Mouse (Mus musculus): Measurements from ENCODE around the gene Zfp935. TPM values are rescaled to one million over a fixed set of nuclear protein-coding genes. Genes with fewer than 3 reads are reported as not detected.

Zfp935 gene
- polyA plus RNA-seq (2015; fragmentation: Nextera tagmentation; extraction: Ambion mirVana): not detected in 2 replicates

DNA sequence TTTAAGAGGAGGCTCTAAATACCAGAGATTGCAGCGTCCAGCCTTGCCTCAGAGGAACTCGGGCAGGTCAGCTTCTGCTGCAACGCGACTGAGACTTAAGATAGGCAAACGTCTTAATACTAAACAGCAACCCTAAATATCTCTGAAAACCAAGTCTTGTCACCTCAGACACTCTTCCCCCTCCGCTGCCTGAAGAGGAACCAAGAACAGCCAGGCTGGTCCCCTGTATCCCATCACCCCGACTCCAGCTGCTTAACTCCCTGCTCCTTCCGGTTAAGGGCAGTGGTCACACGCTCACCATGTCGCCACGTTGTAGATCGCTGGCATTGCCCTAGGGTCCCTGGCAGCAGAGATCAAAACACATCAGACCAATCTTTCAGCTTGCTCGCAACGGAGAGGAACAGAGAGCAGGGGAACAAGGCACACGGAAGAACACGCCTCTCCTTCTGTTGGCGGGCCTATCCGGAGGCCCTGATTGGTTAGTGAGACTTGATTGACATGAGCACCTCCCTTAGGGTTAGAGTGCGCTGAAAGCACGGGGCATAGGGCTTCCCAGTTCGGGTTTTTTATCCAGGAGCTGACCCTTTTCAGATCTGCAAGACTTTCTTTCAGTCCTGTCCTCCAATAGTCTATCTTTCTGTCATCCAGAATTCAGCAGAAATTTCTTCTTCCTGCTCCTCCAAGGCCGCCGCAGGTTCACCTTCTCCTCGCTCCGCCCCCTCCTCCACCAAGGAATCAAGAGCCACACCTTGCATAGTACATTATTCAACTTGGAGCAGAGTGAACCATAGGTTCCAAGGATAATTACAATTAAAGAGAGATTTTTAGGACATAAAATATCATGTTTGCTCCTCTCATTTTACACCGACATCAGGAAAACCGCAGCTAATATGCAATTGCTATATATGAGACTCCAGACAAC, at the start of gene Zfp935:
Gene Zfp935 (minus strand): TSS at position 323 of the 922 bp plus-strand sequence.

DNA sequence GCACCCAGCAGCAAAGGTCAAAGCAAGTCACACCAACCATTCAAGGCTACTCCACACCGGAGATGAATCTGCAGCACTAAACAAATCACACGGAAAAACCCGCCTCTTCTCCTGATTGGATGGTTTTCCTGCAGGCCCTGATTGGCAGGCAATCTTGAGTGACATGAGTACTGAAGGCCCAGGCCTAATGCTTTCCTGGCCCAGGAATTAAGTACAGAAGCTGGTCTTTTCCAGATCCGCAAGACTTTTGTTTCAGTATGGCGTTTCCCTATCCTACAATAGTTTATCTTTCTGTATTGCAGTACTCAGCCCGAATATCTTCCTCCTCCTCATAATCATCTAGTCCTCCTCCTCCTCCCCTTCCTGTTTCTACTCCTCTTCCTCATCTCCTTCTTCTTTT, 12.8 kb upstream of the Zfp935 start, which contains the start of gene Zfp934:
Gene Zfp934 (minus strand): TSS at position 101 of the 400 bp plus-strand sequence.

DNA sequence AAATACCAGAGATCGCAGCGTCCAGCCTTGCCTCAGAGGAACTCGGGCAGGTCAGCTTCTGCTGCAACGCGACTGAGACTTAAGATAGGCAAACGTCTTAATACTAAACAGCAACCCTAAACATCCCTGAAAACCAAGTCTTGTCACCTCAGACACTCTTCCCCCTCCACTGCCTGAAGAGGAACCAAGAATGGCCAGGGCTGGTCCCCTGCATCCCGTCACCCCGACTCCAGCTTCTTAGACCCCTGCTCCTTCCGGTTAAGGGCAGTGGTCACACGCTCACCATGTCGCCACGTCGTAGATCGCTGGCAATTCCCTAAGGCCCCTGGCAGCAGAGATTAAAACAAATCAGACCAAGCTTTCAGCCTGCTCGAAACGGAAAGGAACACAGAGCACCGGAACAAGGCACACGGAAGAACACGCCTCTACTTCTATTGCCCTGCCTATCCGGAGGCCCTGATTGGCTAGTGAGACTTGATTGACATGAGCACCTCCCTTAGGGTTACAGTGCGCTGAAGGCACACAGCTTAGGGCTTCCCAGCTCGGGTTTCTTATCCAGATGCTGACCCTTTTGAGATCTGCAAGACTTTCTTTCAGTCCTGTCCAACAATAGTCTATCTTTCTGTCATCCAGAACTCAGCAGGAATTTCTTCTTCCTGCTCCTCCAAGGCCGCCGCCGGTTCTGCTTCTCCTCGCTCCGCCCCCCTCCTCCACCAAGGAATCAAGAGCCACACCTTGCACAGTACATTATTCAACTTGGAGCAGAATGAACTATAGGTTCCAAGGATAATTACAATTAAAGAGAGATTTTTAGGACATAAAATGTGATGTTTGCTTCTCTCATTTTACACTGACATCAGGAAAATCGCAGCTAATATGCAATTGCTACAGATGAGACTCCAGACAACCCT, 91.6 kb downstream of the Zfp935 start, which contains the start of gene Gm49359:
Gene Gm49359 (minus strand): TSS at position 409 of the 911 bp plus-strand sequence.

Other genes starting within 250 kb of the Zfp935 start
- gene Gm3604, start 175.3 kb downstream of the Zfp935 start, polyA plus RNA-seq (2015; fragmentation: Nextera tagmentation; extraction: Ambion mirVana): 3.7 TPM in 2 replicates
- gene Gm49359, start 91.7 kb downstream of the Zfp935 start, polyA plus RNA-seq (2015; fragmentation: Nextera tagmentation; extraction: Ambion mirVana): 4.4 and 5.5 TPM in 2 replicates
- 6.2 and 8.3 TPM in 2 replicates for gene Zfp934, start 12.7 kb upstream of the Zfp935 start, polyA plus RNA-seq (2015; fragmentation: Nextera tagmentation; extraction: Ambion mirVana)
- 3.1 and 3.4 TPM in 2 replicates for gene 6720489N17Rik, start 65.7 kb upstream of the Zfp935 start, polyA plus RNA-seq (2015; fragmentation: Nextera tagmentation; extraction: Ambion mirVana)
- 7.2 and 7.3 TPM in 2 replicates for gene Platr25, start 202.2 kb upstream of the Zfp935 start, polyA plus RNA-seq (2015; fragmentation: Nextera tagmentation; extraction: Ambion mirVana)
- gene Gm5141, start 227.3 kb upstream of the Zfp935 start, polyA plus RNA-seq (2015; fragmentation: Nextera tagmentation; extraction: Ambion mirVana): 2.2 TPM in 2 replicates

Measured in spleen, postnatal 0 days (tissue).